Mouse (Mus musculus) stomach, embryonic 15.5 days (tissue): ENCODE measurements around the gene Col18a1. TPM values are rescaled to one million over a fixed set of nuclear protein-coding genes. Genes with fewer than 3 reads are reported as not detected.
A peak's percentile ranks its signal among the peaks of the same experiment; 100 is the strongest.

Source experiments
- ATAC-seq: fragments of 200-750 bp; cut with Nextera tagmentation; 2 replicates; pipeline ENCODE4 v1.8.0; 2017; ENCODE audit warnings: low read depth, moderate number of reproducible peaks, moderate TSS enrichment; ENCODE audit not compliant: insufficient read depth, low FRiP score
- H3K27ac ChIP-seq: fragments of 300-500 bp; sonication (generic); 2 replicates; pipeline ENCODE4 v1.5.1; 2015; ENCODE audit warnings: mild to moderate bottlenecking, inconsistent platforms
- H3K27me3 ChIP-seq: fragments of 300-500 bp; sonication (generic); replicated peaks from 2 replicates; pipeline ENCODE4 v1.6.1; 2015; ENCODE audit warnings: inconsistent platforms
- H3K36me3 ChIP-seq: fragments of 300-500 bp; sonication (generic); 2 replicates; pipeline ENCODE4 v1.6.1; 2015; ENCODE audit warnings: inconsistent platforms
- H3K4me1 ChIP-seq: fragments of 300-500 bp; sonication (generic); 2 replicates; pipeline ENCODE4 v1.6.1; 2015; ENCODE audit warnings: inconsistent platforms
- H3K4me2 ChIP-seq: fragments of 300-500 bp; sonication (generic); 2 replicates; pipeline ENCODE4 v1.6.1; 2015; ENCODE audit warnings: mild to moderate bottlenecking, inconsistent platforms
- H3K4me3 ChIP-seq: fragments of 300-500 bp; sonication (generic); replicated peaks from 2 replicates; pipeline ENCODE4 v1.5.1; 2015; ENCODE audit warnings: inconsistent platforms
- H3K9ac ChIP-seq: fragments of 300-500 bp; sonication (generic); 2 replicates; pipeline ENCODE4 v1.6.1; 2015; ENCODE audit warnings: inconsistent platforms
- H3K9me3 ChIP-seq: fragments of 300-500 bp; sonication (generic); 2 replicates; pipeline ENCODE4 v1.6.1; 2016; ENCODE audit warnings: inconsistent platforms
- WGBS: fragments of 180-500 bp; shearing (Covaris S2); methylation state at CpG from one replicate; pipeline ENCODE4 v1.1.7; 2015; 5-methylcytosine and 5-hydroxymethylcytosine counted together
- polyA plus RNA-seq: library from polyadenylated mRNA; unstranded; fragments of >200 nt; fragmentation: Nextera tagmentation; extraction: Ambion mirVana; gene quantifications from 2 replicates; pipeline ENCODE4 v1.2.1, GENCODE M21; 2015

Col18a1 gene
- 70.3 and 79.2 TPM in 2 replicates for polyA plus RNA-seq

DNA sequence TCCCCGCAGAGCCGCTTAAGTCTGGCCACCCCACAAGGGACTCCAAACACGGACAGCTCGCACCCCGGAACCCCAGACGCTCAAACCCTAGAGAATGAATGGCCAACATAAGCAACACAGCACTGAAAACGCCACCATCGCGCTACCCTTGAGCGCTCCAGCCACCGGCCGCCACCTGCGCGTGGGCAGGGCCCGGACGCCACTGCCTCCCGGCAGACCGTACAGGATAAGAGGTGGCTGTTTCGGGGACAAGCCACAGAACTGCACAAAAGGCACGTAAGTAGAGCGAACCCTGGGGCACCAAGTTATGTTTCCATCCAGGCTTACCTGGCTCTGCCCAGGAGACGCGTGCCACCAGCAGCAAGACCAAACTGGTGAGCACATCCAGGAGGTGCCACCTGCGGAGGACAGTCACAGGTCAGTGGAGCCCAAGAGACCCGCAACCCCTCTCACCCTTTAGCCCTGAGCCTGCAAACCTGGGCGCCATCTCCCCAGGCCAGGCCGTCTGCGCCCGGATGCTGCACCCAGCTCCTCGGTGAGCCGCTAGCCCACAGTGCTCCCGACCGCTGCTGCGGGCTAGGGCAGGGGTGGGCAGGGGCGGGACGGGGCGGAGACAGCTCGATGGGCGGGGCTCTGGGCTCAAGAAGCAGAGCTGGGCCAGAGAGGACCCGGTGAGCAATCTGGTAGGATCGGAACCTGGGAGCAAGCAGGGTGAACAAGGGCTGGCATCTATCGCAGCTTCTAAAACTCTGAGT, at the start of gene Col18a1:
Gene Col18a1 (minus strand): TSS at position 586 of the 755 bp plus-strand sequence.
- no peaks in the 10 kb centered on the region for H3K36me3 ChIP-seq
- H3K4me3 ChIP-seq: peak within 1 kb of the TSS; percentile 45
- H3K4me1 ChIP-seq: peaks cover 17% of the 10 kb centered on the region
- peak within 1 kb of the TSS; percentile 90 for H3K4me2 ChIP-seq
- no peaks in the 10 kb centered on the region for H3K9me3 ChIP-seq
- peak; percentile 80 for ATAC-seq
- WGBS: under 1% methylated on average over 42 of the region's 42 CpGs
- H3K9ac ChIP-seq: no peak within 1 kb of the TSS
- H3K27me3 ChIP-seq: peaks cover 11% of the 10 kb centered on the region
- peak within 1 kb of the TSS; percentile 8; the same call in 1 of the 2 replicates for H3K27ac ChIP-seq

DNA sequence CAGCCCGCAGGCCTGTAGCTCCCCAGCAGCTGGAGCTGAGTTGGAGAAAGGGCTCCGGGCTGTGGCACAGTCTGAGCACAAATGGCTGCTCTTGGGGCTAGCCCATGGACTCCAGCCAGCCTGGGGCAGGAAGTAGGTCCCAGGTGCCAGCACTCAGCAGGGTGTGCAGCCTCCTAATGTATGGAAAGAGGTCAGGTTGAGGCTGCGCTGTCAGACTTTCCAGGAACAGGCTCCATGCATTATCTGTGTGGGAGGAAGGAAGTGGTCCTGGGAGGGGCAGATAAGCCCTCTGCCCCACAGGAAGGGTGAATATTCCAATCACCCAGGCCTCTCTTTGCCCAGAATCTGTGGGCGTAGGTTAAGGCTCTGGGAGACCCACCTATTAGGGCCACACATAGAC, 49.3 kb upstream of the Col18a1 start:
- Histone ChIP-seq H3K9me3 (no peaks in the 10 kb centered on the region), H3K27me3 (no peaks in the 10 kb centered on the region), H3K4me3 (no peak overlapping the region), H3K4me2 (no peak overlapping the region), H3K4me1 (peaks cover 24% of the 10 kb centered on the region), H3K27ac (peak overlapping the region; percentile 45; the same call in 1 of the 2 replicates), H3K36me3 (no peaks in the 10 kb centered on the region), H3K9ac (no peak overlapping the region)
- WGBS: 48% methylated on average over 4 of the region's 4 CpGs
- ATAC-seq: peak; percentile 12; the same call in 1 of the 2 replicates

- no peaks in the 10 kb centered on the region for H3K36me3 ChIP-seq
- no peak overlapping the region for H3K4me2 ChIP-seq
- no peak overlapping the region for H3K4me3 ChIP-seq
- WGBS: 31% methylated on average over 8 of the region's 8 CpGs
- H3K27ac ChIP-seq: peak overlapping the region; percentile 45; the same call in 1 of the 2 replicates
- H3K27me3 ChIP-seq: no peaks in the 10 kb centered on the region
- H3K4me1 ChIP-seq: peaks cover 21% of the 10 kb centered on the region
- no peak overlapping the region for H3K9ac ChIP-seq
- ATAC-seq: no peak
- no peaks in the 10 kb centered on the region for H3K9me3 ChIP-seq
Measured at GRCm38 (mm10) chr10:77214586-77214985, 48.2 kb upstream of the Col18a1 start.

GRCm38 (mm10) chr10:77213483-77213882, 47.1 kb upstream of the Col18a1 start:
- WGBS: 86% methylated on average over 5 of the region's 5 CpGs
- Histone ChIP-seq H3K9ac (no peak overlapping the region), H3K4me2 (no peak overlapping the region), H3K9me3 (no peaks in the 10 kb centered on the region), H3K4me1 (peaks cover 21% of the 10 kb centered on the region), H3K27ac (no peak overlapping the region), H3K36me3 (no peaks in the 10 kb centered on the region), H3K27me3 (no peaks in the 10 kb centered on the region), H3K4me3 (no peak overlapping the region)
- no peak for ATAC-seq

GRCm38 (mm10) chr10:77212354-77213120, 46.2 kb upstream of the Col18a1 start:
- Histone ChIP-seq H3K36me3 (no peaks in the 10 kb centered on the region), H3K9me3 (no peaks in the 10 kb centered on the region), H3K27me3 (no peaks in the 10 kb centered on the region), H3K27ac (no peak overlapping the region), H3K4me1 (peaks cover 21% of the 10 kb centered on the region), H3K9ac (no peak overlapping the region), H3K4me3 (no peak overlapping the region), H3K4me2 (no peak overlapping the region)
- no peak for ATAC-seq
- 82% methylated on average over 6 of the region's 6 CpGs for WGBS

DNA sequence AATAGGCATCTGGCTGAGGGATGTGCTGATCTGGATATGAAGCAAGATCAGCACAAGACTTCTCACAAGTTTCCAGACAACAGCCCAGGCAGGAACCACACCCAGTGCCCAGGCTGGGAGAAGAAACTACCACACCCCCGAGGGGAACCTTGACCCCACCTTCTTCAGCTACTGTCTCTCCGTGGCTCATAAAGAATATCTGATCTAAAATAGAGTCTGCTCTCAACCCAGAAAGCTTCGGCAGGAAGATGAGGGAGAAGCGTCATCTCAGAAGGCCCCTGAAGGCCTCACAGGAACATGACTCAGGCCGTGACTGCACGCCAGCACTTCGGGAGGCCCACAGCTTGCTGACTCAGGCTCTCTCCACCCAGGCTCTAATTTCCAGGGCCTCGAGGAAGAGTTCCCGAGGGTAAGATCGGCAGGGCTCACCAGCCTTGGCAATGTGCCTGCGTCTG, 44.8 kb upstream of the Col18a1 start:
- Histone ChIP-seq H3K4me3 (no peak overlapping the region), H3K27me3 (no peaks in the 10 kb centered on the region), H3K27ac (peak overlapping the region; percentile 78), H3K4me2 (0 out of 2 replicates have a peak overlapping the region, but pooled peaks have one; percentile 6), H3K36me3 (no peaks in the 10 kb centered on the region), H3K4me1 (peaks cover 28% of the 10 kb centered on the region), H3K9ac (no peak overlapping the region), H3K9me3 (no peaks in the 10 kb centered on the region)
- peak; percentile 68; the same call in 1 of the 2 replicates for ATAC-seq
- 27% methylated on average over 11 of the region's 11 CpGs for WGBS

DNA sequence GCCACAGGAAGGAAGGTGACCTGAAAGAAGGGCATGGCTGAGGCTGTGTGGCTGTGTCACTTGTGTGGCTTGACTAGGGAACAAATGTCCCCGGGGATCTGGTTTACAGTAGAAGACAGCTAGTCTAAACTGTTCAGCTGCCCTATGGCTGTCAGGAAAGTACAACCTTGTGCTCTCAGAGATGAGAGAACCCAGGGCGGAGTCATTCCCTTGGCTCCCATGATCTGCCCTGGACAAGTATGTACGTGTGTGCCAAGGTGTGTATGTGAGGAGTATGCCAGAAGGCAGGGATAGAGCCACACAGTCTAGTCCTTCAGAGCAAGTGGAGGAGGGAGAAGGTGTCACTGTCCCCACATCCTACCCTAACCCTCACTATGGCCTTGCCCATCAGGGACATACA, 44.3 kb upstream of the Col18a1 start:
- no peaks in the 10 kb centered on the region for H3K9me3 ChIP-seq
- no peak for ATAC-seq
- peak overlapping the region; percentile 78 for H3K27ac ChIP-seq
- 82% methylated on average over 3 of the region's 3 CpGs for WGBS
- no peaks in the 10 kb centered on the region for H3K27me3 ChIP-seq
- H3K36me3 ChIP-seq: no peaks in the 10 kb centered on the region
- no peak overlapping the region for H3K4me3 ChIP-seq
- H3K9ac ChIP-seq: no peak overlapping the region
- peaks cover 24% of the 10 kb centered on the region for H3K4me1 ChIP-seq
- 0 out of 2 replicates have a peak overlapping the region, but pooled peaks have one; percentile 6 for H3K4me2 ChIP-seq

DNA sequence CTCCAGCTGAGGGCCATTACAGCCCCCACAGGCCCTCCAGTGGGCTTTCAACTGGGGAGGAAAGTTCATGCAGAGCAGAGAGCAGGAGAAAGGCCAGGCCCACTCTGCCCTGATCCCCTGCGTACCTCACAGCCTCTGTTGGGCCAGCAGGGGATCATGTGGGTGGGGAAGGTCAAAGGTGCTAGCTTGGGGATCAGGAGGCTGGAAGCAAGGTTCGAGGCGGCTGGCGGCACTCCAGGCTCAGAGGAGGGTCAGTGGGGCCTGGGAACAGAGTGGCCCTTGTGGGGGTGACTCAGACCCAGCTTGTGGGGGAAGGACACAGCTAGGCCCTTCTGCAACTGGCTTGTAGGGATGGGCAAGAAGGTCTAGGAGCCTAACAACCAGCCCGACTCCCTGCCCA, 42.9 kb upstream of the Col18a1 start:
- no peak for ATAC-seq
- 62% methylated on average over 5 of the region's 5 CpGs for WGBS
- Histone ChIP-seq H3K4me3 (no peak overlapping the region), H3K4me1 (peaks cover 18% of the 10 kb centered on the region), H3K4me2 (no peak overlapping the region), H3K27me3 (no peaks in the 10 kb centered on the region), H3K36me3 (no peaks in the 10 kb centered on the region), H3K27ac (no peak overlapping the region), H3K9me3 (no peaks in the 10 kb centered on the region), H3K9ac (no peak overlapping the region)

DNA sequence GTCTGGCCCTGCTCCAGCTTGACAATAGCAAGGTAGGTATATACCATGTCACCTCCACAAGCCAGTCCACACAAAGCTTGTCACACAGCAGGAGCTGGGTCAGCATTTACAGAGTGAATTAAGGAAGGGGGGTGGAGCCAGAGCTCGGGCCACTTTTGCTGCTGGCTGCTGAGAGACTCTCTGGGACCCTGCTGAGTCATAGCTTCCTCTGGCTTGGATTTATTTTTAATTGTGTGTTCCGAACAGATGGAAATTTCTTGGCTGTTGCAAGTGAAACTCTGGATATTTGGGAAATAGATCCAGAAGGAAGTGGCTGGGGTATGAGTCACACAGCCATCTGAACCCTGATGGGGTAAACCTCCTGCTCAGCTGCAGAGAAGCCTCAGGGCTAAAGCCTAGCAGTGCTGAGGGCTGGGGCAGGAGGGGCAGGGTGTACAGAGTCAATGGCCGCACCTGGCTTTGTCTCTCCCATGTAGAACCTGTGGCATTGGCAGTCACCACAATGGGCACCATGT, 40.3 kb upstream of the Col18a1 start:
- no peak overlapping the region for H3K4me2 ChIP-seq
- peaks cover 17% of the 10 kb centered on the region for H3K4me1 ChIP-seq
- peak; percentile 67 for ATAC-seq
- no peaks in the 10 kb centered on the region for H3K9me3 ChIP-seq
- H3K36me3 ChIP-seq: no peaks in the 10 kb centered on the region
- H3K27ac ChIP-seq: peak overlapping the region; percentile 75
- 27% methylated on average over 3 of the region's 3 CpGs for WGBS
- H3K4me3 ChIP-seq: no peak overlapping the region
- no peaks in the 10 kb centered on the region for H3K27me3 ChIP-seq
- H3K9ac ChIP-seq: no peak overlapping the region

DNA sequence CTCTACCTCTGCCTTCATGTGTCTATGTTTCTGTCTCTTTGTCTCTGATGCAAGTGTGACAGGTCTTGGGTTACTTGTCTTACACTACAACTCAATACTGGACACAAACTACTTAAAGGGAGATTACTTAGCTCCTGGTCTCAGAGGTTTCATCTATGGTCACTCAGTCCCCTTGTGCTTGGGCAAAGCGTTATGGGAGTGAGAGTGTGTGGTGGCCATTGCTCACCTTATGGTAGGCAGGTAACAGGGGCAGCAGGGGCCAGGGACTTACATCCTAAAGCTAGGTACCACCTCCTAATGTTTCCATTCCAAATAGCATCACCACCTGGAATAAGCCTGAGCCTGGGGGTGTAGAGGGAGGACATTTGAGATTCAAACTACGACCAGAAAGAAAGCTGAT, 39.8 kb upstream of the Col18a1 start:
- Histone ChIP-seq H3K4me3 (no peak overlapping the region), H3K27me3 (no peaks in the 10 kb centered on the region), H3K27ac (peak overlapping the region; percentile 75), H3K36me3 (no peaks in the 10 kb centered on the region), H3K9ac (no peak overlapping the region), H3K9me3 (no peaks in the 10 kb centered on the region), H3K4me1 (peaks cover 13% of the 10 kb centered on the region), H3K4me2 (no peak overlapping the region)
- 81% methylated on average over 2 of the region's 2 CpGs for WGBS
- ATAC-seq: no peak

DNA sequence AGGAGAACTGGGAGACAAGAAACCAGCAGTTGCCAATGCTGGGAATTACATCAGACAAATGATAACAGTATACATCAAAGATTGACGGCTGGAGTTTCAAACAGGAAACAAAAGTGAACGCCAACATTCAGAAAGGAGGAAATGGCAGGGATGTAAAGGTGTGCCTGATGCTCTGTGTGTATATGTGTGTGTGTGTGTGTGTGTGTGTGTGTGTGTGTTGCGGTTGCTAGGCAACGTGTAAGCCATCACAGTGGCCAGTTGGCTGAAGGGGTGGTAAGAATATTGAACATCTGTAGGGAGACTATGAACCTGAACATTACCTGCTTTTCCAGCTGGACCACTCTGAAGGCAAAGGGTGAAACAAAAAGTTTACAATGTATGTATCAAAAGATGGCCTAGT, 37.6 kb upstream of the Col18a1 start:
- Histone ChIP-seq H3K36me3 (no peaks in the 10 kb centered on the region), H3K27me3 (no peaks in the 10 kb centered on the region), H3K4me1 (peaks cover 8% of the 10 kb centered on the region), H3K27ac (0 out of 2 replicates have a peak overlapping the region, but pooled peaks have one; percentile 28), H3K4me3 (no peak overlapping the region), H3K9ac (no peak overlapping the region), H3K9me3 (no peaks in the 10 kb centered on the region), H3K4me2 (no peak overlapping the region)
- WGBS: 60% methylated on average over 4 of the region's 4 CpGs
- ATAC-seq: no peak

- WGBS: 52% methylated on average over 5 of the region's 5 CpGs
- Histone ChIP-seq H3K4me3 (no peak overlapping the region), H3K36me3 (no peaks in the 10 kb centered on the region), H3K4me1 (peaks cover 16% of the 10 kb centered on the region), H3K27ac (no peak overlapping the region; the same call in 1 of the 2 replicates), H3K9me3 (no peaks in the 10 kb centered on the region), H3K9ac (no peak overlapping the region), H3K27me3 (no peaks in the 10 kb centered on the region), H3K4me2 (no peak overlapping the region)
- ATAC-seq: no peak
Measured at GRCm38 (mm10) chr10:77201919-77202318, 35.6 kb upstream of the Col18a1 start.
